Mouse (Mus musculus): Measurements from ENCODE around the gene Igsf11.

- TF ChIP-seq NRF1 (IDR thresholded peaks at IDR 0.05; ENCODE audit: insufficient read depth, low read depth, low read length, poor library complexity, severe bottlenecking) (no peak), MXI1 (IDR thresholded peaks at IDR 0.05; ENCODE audit: low read depth, low read length) (no peak), ZNF384 (IDR thresholded peaks at IDR 0.05; ENCODE audit: low read depth, low read length) (no peak), POLR2A (IDR thresholded peaks at IDR 0.05; ENCODE audit: control insufficient read depth in 1 of 2, insufficient read depth in 1 of 2, low read depth in 1 of 2, low read length in 2 of 2, poor library complexity in 1 of 2) (no peak), EP300 (IDR thresholded peaks at IDR 0.05; ENCODE audit: low read depth in 1 of 2, low read length in 2 of 2) (no peak), TCF12 (IDR thresholded peaks at IDR 0.05; ENCODE audit: low read depth, low read length) (no peak), CTCF (IDR thresholded peaks at IDR 0.05 in 2 of 3, conservative IDR thresholded peaks at IDR 0.05 in 1 of 3; ENCODE audit: control insufficient read depth in 1 of 3, insufficient read depth in 1 of 3, low read depth in 2 of 3, low read length in 3 of 3, poor library complexity in 1 of 3, severe bottlenecking in 1 of 3) (no peak)
Measured at GRCm38 (mm10) chr16:38986410-38986809, 93.9 kb downstream of the Igsf11 start.
